Mouse (Mus musculus) midbrain, embryonic 15.5 days (tissue): ENCODE measurements around the gene Rhov. TPM values are rescaled to one million over a fixed set of nuclear protein-coding genes. Genes with fewer than 3 reads are reported as not detected.

Experiments used
- polyA plus RNA-seq: library from polyadenylated mRNA; unstranded; fragments of >200 nt; fragmentation: Nextera tagmentation; extraction: Ambion mirVana; gene quantifications from 2 replicates; pipeline ENCODE4 v1.2.1, GENCODE M21; 2015

The Rhov gene
- polyA plus RNA-seq, 1 experiment from 2014 or later: 43.3 TPM

Other genes starting within 250 kb of the Rhov start
- gene Ccdc32, start 241.9 kb downstream of the Rhov start, polyA plus RNA-seq: 37.1 and 38.5 TPM in 2 replicates
- 4.6 and 4.9 TPM in 2 replicates for gene Rpusd2, start 236.5 kb downstream of the Rhov start, polyA plus RNA-seq
- gene Knl1, start 224.2 kb downstream of the Rhov start, polyA plus RNA-seq: 5.9 and 7.2 TPM in 2 replicates
- 8.3 and 9.8 TPM in 2 replicates for gene Rad51, start 158.5 kb downstream of the Rhov start, polyA plus RNA-seq
- gene Rmdn3, start 114.2 kb downstream of the Rhov start, polyA plus RNA-seq: 46.7 and 49.6 TPM in 2 replicates
- gene Gchfr, start 103.5 kb downstream of the Rhov start, polyA plus RNA-seq: 6.8 and 7.8 TPM in 2 replicates
- 1.1 and 1.2 TPM in 2 replicates for gene Gm14137, start 96.8 kb downstream of the Rhov start, polyA plus RNA-seq
- gene Zfyve19, start 62.7 kb downstream of the Rhov start, polyA plus RNA-seq: 68.3 and 73.3 TPM in 2 replicates
- 25.0 and 29.4 TPM in 2 replicates for gene Dnajc17, start 62.5 kb downstream of the Rhov start, polyA plus RNA-seq
- gene Ppp1r14d, start 41.4 kb downstream of the Rhov start, polyA plus RNA-seq: not detected in 2 replicates
- gene Spint1, start 33.9 kb downstream of the Rhov start, polyA plus RNA-seq: 0.65 and 0.77 TPM in 2 replicates
- 31.7 and 32.3 TPM in 2 replicates for gene Vps18, start 17.5 kb upstream of the Rhov start, polyA plus RNA-seq
- 5.2 and 5.3 TPM in 2 replicates for gene Dll4, start 54.5 kb upstream of the Rhov start, polyA plus RNA-seq
- 8.1 and 9.0 TPM in 2 replicates for gene Chac1, start 80.0 kb upstream of the Rhov start, polyA plus RNA-seq
- 3.1 and 3.3 TPM in 2 replicates for gene Ino80, start 206.4 kb upstream of the Rhov start, polyA plus RNA-seq